Mouse (Mus musculus) cerebellum, adult 18-20 months (tissue): Measurements from ENCODE around the gene Capn13.
"Not testable (repeated sequence)": the region's sequence is repeated elsewhere in the genome, so short reads cannot be mapped to it uniquely, and the experiment has no call there.

ENCODE experiments used
- DNase-seq, 2 experiments: peaks; one replicate each; pipeline ENCODE4 v3.0.0; 2021

The Capn13 gene

DNA sequence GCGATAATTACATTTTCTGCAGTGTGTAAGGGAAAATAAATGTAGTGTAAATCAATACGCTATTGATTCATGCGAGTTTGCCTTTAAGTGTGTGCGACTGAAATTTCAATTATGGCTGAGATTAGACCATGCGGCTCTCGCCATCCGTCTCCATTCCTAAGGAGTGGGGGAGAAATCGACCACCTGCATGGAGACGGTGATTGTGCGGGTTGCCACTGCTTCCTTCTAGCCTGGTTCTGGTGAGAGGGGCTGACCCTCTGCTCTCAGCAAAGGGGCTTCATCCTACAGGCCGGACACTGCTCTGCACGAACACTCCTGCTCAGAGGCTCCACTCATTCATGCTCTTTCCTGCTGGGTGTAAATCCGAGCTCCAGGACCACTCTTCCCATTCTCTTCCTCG lies 58.0 kb downstream of the Capn13 start:
- DNase-seq, result no peak

DNA sequence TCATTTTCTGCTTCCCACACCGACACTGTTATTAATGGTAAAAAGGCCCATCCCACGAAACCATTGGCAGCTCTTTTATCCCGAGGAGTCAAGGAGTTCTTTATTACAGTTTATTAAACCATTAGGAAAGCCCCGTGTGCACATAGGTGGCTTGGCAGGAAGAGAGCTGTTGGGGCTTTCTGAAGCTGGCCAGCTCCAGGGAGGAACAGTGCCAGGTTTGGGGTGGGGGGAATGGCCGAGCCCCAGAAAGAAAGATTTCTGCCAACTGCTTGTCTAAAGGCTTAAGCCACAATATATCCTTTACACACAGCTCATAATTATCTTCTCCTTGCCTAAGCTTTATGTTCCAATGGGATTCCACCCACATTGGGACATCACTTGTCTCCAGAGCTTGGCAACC lies 71.6 kb downstream of the Capn13 start:
- DNase-seq, result no peak

DNA sequence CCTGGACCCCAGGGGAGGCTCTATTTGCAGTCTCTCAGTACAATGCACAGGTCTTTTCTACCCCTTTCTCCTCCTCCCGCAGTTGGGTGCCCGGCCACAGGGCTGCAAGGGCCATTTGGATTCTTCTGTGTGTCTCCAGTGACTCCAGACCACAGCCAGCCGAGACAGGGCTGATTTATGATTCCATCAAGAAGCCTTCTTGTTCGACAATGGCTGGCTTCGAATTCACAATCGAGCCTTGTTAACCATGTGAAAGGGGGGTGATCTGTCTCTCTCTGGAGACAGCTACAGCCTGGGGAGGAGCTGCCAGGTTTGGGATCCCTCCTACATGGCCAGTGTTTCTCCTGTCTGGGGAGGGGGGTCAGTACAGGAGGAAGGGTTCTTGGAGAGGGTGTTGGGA lies 75.4 kb downstream of the Capn13 start:
- no peak for DNase-seq

DNA sequence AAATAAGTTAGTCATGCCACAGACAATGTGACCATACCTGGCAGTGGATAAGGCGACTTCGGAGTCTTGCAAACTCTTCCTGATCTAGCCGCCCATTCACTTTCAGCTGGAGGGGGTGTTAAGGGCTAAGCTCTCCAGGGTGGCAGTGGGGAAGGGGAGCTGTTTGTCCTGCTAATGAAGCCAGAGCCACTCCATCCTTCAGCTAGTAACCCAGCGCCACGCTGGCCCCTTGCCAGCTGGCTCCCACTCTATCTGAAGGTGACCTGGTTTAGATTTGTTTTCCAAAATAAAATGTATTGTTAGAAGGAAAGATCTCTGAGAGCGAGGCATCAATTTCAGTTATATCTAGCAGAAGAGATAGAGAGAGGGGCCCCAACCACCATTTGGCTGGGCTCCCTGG lies 75.9 kb downstream of the Capn13 start:
- peak; percentile 13 to 48 for DNase-seq

DNA sequence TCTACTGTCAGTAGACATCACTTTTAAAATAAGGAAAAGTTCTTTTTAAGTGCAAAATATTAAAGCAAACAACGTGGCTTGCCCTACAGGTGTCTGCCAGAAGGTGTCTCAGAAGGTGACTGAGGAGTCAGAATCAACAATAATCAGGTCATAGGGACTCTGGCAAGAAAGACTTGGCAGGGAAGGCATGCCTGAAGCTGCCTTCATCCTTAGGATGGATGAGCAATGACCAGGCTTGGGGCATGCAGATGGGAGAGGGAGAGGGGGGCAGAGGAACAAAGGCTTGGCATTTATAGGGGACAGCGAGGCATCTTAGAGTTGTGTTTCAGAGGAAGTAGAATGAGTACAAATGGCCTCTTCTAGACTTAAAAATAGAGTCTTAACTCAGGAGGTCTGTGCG lies 76.7 kb downstream of the Capn13 start:
- DNase-seq, result peak in 1 of 2 experiments; percentile 15

- DNase-seq, result no peak
Observed at GRCm38 (mm10) chr17:73314786-73315185, 85.9 kb downstream of the Capn13 start.

DNA sequence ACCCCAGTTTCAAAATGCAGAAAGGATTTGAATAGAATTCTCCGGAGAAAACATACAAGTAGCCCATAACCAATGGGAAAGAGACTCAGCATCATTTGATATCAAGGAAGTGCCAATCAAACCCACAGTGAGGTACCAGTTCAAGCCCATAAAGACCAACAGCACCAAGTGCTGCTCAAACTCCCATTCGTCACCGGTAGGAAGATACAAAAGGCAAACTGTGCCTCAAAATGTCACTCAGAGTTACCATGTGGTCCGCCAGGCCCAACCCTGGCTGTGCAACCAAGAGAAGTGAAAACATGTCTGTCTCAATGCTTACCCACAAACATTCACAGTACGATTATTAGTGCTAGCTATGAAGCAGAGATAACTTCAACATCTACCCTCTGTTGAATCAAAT lies 89.2 kb downstream of the Capn13 start:
- DNase-seq, result no peak

- DNase-seq, result no peak
Observed at GRCm38 (mm10) chr17:73308691-73309090, 92.0 kb downstream of the Capn13 start.

DNA sequence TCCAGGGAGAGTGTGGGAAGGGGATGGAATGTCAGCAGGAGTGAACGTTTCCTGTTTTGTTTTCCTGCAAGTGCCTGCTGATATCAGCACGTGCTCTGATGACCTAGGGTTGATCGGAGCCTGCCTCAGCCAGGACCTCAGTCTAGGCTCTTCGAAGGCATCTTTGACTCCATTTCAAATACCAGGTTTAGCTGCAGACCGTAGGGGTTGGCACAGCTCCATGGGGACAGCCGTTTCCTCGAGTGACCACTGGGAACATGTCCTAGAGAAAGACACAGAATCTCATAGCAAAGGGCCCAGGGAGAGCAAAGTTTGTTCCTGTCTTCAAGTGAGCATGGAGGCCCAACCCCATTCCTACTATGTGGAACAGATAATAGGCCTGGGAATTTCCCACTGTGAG lies 94.0 kb downstream of the Capn13 start:
- DNase-seq, result no peak

GRCm38 (mm10) chr17:73305622-73306021 lies 95.0 kb downstream of the Capn13 start:
- DNase-seq, result peak; percentile 27 to 49

DNA sequence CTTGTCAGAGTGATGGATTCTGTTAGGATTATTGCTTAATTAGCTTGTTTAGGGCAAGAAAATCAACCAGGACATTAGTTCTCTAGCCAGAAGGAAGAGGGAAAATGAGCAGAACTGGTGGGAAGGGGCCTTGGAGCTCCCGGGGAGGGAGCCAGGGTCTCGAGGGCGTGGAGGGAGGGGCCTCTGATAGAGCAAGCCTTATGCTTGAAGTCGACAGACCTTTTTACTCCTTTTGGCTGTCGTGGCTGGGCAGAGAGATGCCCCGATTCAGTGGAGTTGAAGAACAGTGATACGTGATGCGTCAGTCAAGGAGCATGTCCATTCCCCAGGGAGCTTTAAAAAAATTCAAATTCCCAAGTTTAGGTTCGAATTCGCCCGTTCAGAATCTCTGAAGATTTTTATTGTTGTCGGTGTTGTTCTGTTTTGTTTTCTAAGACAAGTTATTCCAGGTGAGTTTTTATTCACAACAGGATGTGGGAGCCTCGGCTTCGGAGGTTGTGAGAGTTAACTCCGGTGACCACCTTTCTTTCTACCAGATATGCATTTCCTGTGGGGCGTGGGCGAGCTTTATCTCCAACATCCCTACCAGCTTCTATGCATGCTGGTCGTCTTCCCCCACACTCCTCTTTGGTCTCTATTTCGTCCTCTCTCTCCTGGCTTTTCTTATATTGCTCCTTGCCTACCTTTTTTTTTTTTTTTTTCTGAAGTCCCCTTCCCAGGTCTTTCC lies 96.4 kb downstream of the Capn13 start:
- DNase-seq, result no peak

GRCm38 (mm10) chr17:73303676-73304075 lies 97.0 kb downstream of the Capn13 start:
- DNase-seq, result no peak

DNA sequence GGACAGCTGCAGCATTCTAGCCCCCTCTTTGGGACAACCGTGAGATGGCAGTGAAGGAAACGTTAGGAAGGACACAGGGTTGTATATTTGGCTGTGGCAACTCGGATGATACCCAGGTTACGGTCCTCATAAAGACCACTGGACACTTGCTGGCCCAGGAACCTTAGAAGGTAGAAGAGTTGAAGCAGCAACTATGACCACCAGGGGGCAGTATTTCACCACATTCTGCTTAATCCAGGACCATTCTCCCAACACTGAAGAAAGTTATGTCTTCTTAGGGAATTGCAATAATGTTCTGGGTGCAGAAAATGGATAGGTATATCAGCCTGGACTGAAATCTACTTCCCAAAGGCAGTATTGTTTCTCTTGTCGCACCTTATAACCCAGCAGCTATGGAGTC lies 97.4 kb downstream of the Capn13 start:
- DNase-seq, result peak; percentile 63 to 76

- DNase-seq, result peak; percentile 73 to 79
Observed at GRCm38 (mm10) chr17:73302104-73302503, 98.6 kb downstream of the Capn13 start.

DNA sequence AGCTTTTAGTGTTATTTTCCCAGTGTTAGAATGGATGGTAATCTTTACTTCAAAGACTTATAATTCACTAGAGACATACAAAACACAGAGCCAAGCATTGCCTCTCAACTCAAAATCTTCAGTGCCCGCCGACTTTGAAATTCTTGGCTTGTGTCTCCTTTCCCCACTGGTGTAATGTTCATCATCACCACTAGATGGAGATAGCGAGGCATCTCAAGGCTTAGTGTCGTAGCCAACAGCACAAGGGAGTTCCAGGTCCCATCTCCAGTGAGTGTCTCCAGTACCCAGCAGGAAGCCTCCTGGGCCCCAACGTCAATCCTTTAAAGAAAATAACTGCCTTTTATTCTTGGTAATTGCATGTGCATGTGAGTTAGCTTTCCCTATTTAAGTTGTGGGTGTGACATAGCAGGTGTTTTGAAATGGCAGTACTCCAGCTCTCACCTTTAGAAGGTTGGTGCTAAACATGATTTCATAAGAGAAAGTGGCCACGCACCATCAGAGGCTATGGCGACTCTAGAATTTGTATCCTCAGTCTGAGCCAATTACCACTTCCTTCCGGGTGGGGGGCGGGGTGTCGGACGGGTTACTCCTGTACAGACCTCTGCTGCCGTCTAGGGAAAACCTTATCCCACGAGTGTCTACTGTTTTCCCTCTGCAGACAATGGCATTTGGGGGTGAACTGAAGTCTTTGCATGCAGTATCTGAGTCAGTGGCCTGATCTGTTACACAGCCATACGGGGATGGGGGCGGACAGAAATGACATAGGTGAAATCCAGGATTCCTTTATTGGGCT lies 99.2 kb downstream of the Capn13 start:
- peak; percentile 63 to 73 for DNase-seq

DNA sequence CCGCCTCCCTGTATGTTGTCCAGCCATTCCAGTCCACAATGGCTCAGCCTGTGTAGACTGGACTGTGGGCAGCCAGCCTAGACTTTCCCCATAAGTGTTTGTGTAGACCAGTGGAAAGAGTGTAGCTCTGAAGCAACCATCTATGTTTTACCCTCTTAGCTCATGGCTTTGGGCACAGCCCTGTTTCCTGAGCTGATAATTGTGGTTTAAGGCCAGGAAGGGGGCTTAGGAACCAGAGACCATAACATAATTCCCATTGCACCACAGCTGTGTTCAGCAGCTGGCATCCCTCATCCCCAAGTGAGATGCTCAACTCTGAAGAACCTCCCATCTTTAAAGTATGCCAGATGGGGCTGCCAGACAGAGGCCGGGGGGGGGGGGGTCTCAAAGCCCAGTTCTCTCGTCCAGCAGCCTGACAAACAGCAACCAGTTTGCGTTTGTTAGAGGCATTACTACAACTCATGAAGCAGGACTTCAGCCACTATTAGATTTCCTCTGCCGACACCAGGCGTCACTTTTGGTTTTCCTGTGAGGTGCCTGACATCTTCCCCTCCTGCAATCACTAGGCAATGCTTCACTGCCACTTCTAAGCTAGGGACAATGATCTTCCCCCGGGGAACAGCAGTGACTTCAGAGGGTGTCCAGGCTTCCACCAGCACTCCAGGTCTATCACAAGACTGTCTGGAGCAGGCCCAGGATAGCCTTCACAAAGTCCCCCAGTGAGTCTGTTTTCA lies 100.4 kb downstream of the Capn13 start:
- no peak for DNase-seq

- DNase-seq, result no peak
Observed at GRCm38 (mm10) chr17:73298981-73299380, 101.7 kb downstream of the Capn13 start.

- DNase-seq, result peak; percentile 23 to 33
Observed at GRCm38 (mm10) chr17:73296855-73297254, 103.8 kb downstream of the Capn13 start.

DNA sequence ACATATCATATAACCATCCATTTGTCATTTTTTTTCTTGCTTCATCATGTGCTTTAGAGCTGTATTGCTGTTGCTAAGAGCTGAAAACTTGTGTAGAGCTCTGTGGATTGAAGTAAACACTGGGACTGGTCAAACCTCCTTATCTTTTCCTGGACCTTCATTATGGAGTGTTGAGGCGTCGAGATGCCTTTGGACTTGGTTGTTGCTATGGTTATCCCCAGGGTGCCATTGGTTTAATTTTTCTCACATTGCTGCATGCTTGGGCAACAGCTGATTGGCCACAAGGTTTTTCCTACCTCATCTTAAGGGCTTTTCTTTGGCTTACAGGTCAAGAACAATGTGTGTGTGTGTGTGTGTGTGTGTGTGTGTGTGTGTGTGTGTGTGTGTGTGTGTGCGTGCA lies 107.4 kb downstream of the Capn13 start:
- DNase-seq, result no peak

DNA sequence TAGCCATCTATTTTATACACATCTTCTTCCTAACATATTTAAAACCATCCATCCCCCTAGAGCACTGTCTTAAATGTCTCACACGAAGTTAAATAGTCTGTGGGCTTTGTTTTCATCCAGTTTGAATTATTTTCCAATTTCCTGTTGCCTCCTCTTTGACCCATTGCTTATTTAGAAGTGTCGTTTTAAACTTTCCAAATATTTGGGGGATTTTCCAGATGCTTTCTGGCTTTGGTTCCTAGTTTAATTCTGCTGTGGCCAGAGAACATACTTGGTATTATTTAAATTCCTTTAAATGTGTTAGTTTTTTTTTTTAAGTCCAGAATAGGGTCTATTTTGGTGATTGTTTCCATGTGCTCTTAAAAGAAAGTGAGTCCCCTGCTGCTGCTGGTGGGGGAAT lies 116.4 kb downstream of the Capn13 start:
- no peak for DNase-seq

DNA sequence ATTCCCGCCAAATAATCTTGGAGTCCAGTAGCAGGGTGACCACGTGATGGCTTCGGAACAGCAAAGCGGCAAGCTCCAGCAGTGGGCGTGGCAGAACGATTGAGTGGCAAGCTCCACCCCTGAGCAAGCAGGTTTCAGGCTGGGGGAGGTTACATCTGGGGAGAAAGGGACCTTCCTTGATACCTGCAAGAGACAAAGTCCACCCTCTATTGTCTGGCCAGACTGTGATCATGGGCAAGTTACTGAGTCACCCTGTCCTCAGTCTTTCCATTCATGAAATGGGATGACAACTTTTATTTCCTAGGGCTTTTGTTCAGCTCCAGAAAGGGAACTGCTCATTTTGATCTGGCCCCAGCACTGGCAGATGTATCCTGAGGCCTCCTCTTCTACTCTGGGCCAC lies 118.0 kb downstream of the Capn13 start:
- not testable (repeated sequence) for DNase-seq

DNA sequence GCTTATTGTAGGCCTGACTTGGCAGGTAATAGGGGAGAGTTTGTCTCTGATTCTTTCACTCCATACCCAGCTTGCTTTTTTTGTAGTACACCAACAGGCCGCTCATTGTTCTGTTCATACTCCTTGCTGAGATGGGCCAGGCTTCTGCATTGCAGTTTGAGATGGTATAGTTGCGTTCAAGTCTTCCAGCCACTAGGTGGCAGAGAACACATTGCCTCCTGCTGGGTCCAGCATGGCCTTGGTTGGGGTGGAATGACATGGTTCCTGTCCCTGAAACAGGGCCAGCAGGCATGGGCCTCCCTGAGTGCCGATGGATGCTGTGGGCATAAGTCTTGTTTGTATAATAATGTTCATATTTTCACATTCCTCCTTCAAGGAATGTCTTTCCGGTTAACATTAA lies 122.9 kb downstream of the Capn13 start:
- no peak for DNase-seq

- DNase-seq, result no peak
Observed at GRCm38 (mm10) chr17:73275066-73275465, 125.6 kb downstream of the Capn13 start.

GRCm38 (mm10) chr17:73273809-73274208 lies 126.9 kb downstream of the Capn13 start:
- no peak for DNase-seq
